In the genomic region with DNA sequence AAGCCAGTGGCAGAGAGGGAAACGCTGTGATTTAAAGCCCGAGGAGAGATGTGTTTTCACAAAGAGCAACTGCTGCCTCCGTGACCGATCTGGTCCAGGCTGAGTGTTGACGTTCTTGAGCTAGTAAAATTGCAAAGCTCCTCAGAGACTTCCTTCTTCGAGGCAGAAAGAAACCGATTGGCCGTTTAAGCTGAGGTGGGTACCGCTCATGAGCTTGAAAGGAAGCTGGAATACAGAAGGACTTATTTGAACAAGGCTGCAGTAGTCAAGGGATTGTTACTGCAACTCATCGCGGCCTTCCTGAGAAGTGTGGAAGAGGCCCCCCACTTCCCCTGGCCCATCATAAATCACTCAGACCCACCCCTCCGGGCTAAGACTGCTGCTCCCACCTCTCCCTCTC, we compare ENCODE assay signal across 15 mouse cellular contexts.
DNase-seq lines count a peak whose midpoint lies in the region; ATAC-seq and TF ChIP-seq lines count a peak whose summit lies in the region.
"Had no signal": no experiment of that assay in that cellular context is flagged by ENCODE, and none has a peak within 500 bp of the region (broad histone marks: within the 10 kb centered on the region; RNA-seq: fewer than 3 reads in every experiment).

No protein-coding gene starts in this region.

- no peak for TF ChIP-seq POLR2A in testis, adult 2 months (IDR thresholded peaks at IDR 0.05; ENCODE audit: control insufficient read depth, low read depth, low read length)
- no peak for TF ChIP-seq POLR2A in limb, embryonic 14.5 days (IDR thresholded peaks at IDR 0.05; ENCODE audit: borderline replicate concordance, extremely low read depth, insufficient read depth, insufficient read length)

- no peak for TF ChIP-seq CTCF in gastrocnemius, adult 2 months (IDR thresholded peaks at IDR 0.05)
- no peak for TF ChIP-seq CTCF in testis, adult 2 months (IDR thresholded peaks at IDR 0.05; ENCODE audit: control insufficient read depth, insufficient read depth, insufficient replicate concordance, low read depth, low read length)

- no peaks in the 10 kb centered on the region for H3K27me3 ChIP-seq in testis, adult 2 months (ENCODE audit: control insufficient read depth, insufficient read depth, low read length)
- no peaks in the 10 kb centered on the region for H3K27me3 ChIP-seq in limb, embryonic 14.5 days (ENCODE audit: control insufficient read depth, insufficient read depth, low read length)
- H3K27me3 ChIP-seq: hindbrain, embryonic 12.5 days; midbrain, embryonic 13.5 days had no signal

- H3K9ac ChIP-seq in limb, embryonic 14.5 days (ENCODE audit: low read depth, low read length, severe bottlenecking): no peak overlapping the region
- H3K9ac ChIP-seq: hindbrain, embryonic 12.5 days; midbrain, embryonic 13.5 days had no signal

- DNase-seq in gastrocnemius, adult 2 months: no peak
- no peak for DNase-seq in gastrocnemius, postnatal 10 days
- no peak for DNase-seq in testis, postnatal 10 days (ENCODE audit: low spot score)
- DNase-seq in limb, embryonic 14.5 days (ENCODE audit: low spot score): no peak
- DNase-seq in yolk sac, embryonic 10.5 days (ENCODE audit: low spot score): peak; percentile 6
- no peak for DNase-seq in retina, embryonic 14.5 days (ENCODE audit: low spot score)
- no peak for DNase-seq in right cerebral cortex, postnatal 25 days
- DNase-seq: cerebellum, postnatal 10 days; thymus, postnatal 4 days had no signal

- no peak overlapping the region for H3K27ac ChIP-seq in gastrocnemius, adult 2 months
- H3K27ac ChIP-seq in testis, adult 2 months (ENCODE audit: control insufficient read depth, insufficient read depth, low read depth, low read length): no peak overlapping the region
- H3K27ac ChIP-seq in limb, embryonic 14.5 days (replicated peaks; ENCODE audit: low read depth, low read length): peak overlapping the region; percentile 28; the same call in 1 of the 2 replicates
- H3K27ac ChIP-seq: heart, embryonic 10.5 days; hindbrain, embryonic 12.5 days; midbrain, embryonic 13.5 days had no signal

- peak overlapping the region; percentile 37 for H3K4me2 ChIP-seq in limb, embryonic 14.5 days (replicated peaks; ENCODE audit: low read depth, low read length, severe bottlenecking)
- H3K4me2 ChIP-seq: hindbrain, embryonic 12.5 days; midbrain, embryonic 13.5 days had no signal

- 15% methylated on average over 12 of the region's 12 CpGs for WGBS in limb, embryonic 14.5 days

- peak; percentile 53 for ATAC-seq in limb, embryonic 14.5 days (ENCODE audit: low FRiP score, low read depth)
- ATAC-seq: activated CD4-positive, CD25-positive, alpha-beta regulatory T cell, adult 4 months; midbrain, embryonic 13.5 days had no signal

- H3K9me3 ChIP-seq in limb, embryonic 14.5 days (ENCODE audit: control insufficient read depth, low read length): no peaks in the 10 kb centered on the region
- H3K9me3 ChIP-seq: heart, embryonic 10.5 days; hindbrain, embryonic 12.5 days; midbrain, embryonic 13.5 days had no signal

- intact Hi-C loops in gastrocnemius, adult 2 months (cut with DNase I): no loop called here

- H3K4me3 ChIP-seq in gastrocnemius, adult 2 months: peak overlapping the region; percentile 13; the same call in 1 of the 2 replicates
- peak overlapping the region; percentile 13; the same call in 1 of the 2 replicates for H3K4me3 ChIP-seq in testis, adult 2 months (ENCODE audit: control insufficient read depth, low read depth, low read length)
- H3K4me3 ChIP-seq in limb, embryonic 14.5 days (replicated peaks; ENCODE audit: low read length): peak overlapping the region; percentile 6; the same call in 1 of the 2 replicates
- H3K4me3 ChIP-seq: erythroblast, embryonic 14.5 days; heart, embryonic 10.5 days; hindbrain, embryonic 12.5 days; midbrain, embryonic 13.5 days had no signal

- no peaks in the 10 kb centered on the region for H3K4me1 ChIP-seq in testis, adult 2 months (ENCODE audit: control insufficient read depth, insufficient read depth, low read length)
- H3K4me1 ChIP-seq in limb, embryonic 14.5 days (ENCODE audit: control insufficient read depth, insufficient read depth, low read length): peaks cover 19% of the 10 kb centered on the region
- H3K4me1 ChIP-seq: heart, embryonic 10.5 days; hindbrain, embryonic 12.5 days; midbrain, embryonic 13.5 days had no signal

- no peaks in the 10 kb centered on the region for H3K36me3 ChIP-seq in testis, adult 2 months (ENCODE audit: control insufficient read depth, insufficient read depth, low read length)
- no peaks in the 10 kb centered on the region for H3K36me3 ChIP-seq in limb, embryonic 14.5 days (ENCODE audit: control insufficient read depth, insufficient read depth, low read length)
- H3K36me3 ChIP-seq: heart, embryonic 10.5 days; hindbrain, embryonic 12.5 days; midbrain, embryonic 13.5 days had no signal
